Mouse (Mus musculus): ENCODE data around the gene Plekha7. TPM values are rescaled to one million over a fixed set of nuclear protein-coding genes. Genes with fewer than 3 reads are reported as not detected.
A peak's percentile ranks its signal among the peaks of the same experiment; 100 is the strongest.
"Not testable (repeated sequence)": the region's sequence is repeated elsewhere in the genome, so short reads cannot be mapped to it uniquely, and the experiment has no call there.

Plekha7 gene
- polyA plus RNA-seq, 1 experiment from 2014 or later: 9.7 TPM

DNA sequence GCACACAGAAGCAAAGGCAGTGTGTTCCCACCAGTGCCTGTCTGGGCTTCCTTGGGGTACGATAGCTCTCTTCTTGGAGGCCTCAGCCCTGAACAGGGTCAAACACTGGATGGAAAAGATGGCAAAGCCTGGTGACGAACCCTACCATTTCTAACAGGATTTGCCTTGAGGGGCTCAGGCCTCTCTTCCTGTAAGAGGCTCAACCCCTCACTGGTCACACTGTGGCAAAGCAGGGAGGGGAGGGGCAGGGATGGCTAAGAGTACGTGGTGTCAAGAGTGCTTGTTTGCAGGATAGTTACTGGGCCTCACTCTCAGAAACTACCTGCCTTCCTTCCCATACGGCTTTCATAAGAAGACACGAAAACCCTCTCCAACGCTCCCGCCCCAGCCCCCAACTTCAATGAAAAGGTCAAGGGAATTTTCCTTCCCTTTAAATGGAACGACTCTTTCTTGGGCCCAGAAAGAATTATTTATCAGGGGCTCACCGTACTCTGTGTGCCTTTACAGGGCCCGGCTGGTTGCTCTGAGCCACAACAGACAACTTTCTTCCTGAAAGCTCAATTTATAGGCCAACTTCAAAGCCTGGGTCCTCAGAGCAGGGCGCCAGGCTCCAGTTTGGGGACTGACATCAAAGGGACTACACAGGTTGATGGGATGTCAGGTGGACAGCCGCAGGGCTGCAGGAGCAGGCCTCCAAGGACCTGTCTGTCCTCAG is 192.8 kb downstream of the Plekha7 start:
- no peak for ATAC-seq (ENCODE audit: low FRiP score, low read depth)
- Histone ChIP-seq H3K27ac (no peak overlapping the region), H3K4me2 (replicated peaks) (no peak overlapping the region), H3K9me3 (0 out of 2 replicates have a peak, but pooled peaks cover 4% of the 10 kb centered on the region), H3K27me3 (no peaks in the 10 kb centered on the region), H3K36me3 (no peaks in the 10 kb centered on the region), H3K4me1 (0 out of 2 replicates have a peak, but pooled peaks cover 4% of the 10 kb centered on the region), H3K9ac (no peak overlapping the region), H3K4me3 (no peak overlapping the region)
- 32% methylated on average over 12 of the region's 12 CpGs for WGBS

DNA sequence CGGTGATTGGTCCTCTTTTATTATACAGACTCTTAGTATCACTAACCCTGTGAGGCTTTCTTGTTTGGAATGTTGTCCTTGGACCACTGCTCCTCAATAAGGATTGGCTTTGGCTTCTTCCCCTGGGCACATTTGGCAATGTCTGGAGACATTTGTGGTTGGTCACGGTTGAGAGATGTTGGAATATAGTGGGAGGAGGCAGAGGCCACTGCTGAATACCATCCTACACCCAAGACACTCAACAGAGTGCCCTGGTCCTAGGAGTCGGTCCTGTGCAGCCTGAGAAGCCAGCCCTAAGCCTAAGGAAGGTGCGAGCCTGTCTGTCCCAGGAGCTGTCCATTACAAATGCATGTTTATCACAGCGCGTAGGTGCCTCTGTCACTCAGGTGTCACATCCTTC is 196.6 kb downstream of the Plekha7 start:
- no peak overlapping the region for H3K4me2 ChIP-seq (replicated peaks)
- 0 out of 2 replicates have a peak, but pooled peaks cover 4% of the 10 kb centered on the region for H3K4me1 ChIP-seq
- 89% methylated on average over 6 of the region's 6 CpGs for WGBS
- ATAC-seq (ENCODE audit: low FRiP score, low read depth): no peak
- H3K9me3 ChIP-seq: no peaks in the 10 kb centered on the region
- H3K27ac ChIP-seq: no peak overlapping the region
- peaks cover 18% of the 10 kb centered on the region for H3K36me3 ChIP-seq
- no peaks in the 10 kb centered on the region for H3K27me3 ChIP-seq
- no peak overlapping the region for H3K9ac ChIP-seq
- no peak overlapping the region for H3K4me3 ChIP-seq

DNA sequence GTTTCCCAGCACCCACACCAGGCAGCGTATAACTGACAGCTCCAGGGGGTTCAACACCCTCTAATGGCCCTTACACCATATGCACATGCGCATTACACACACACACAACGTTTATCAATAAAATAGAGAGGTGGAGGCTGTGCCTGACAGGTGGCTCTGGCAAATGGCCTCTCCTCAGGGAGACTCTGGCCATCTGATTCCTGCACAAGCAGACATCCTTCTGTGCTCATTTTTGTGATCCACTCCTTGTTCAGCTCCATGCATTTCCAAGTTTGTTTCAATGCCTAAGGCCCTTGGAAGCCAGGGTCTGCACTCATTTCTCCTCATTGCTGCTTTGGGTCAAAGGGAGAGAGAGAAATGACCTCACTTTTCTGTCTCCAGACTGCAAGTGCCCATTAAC is 197.5 kb downstream of the Plekha7 start:
- 69% methylated on average over 3 of the region's 3 CpGs for WGBS
- Histone ChIP-seq H3K4me3 (no peak overlapping the region), H3K36me3 (peaks cover 26% of the 10 kb centered on the region), H3K4me1 (0 out of 2 replicates have a peak, but pooled peaks cover 3% of the 10 kb centered on the region), H3K9me3 (no peaks in the 10 kb centered on the region), H3K9ac (no peak overlapping the region), H3K27ac (no peak overlapping the region), H3K27me3 (no peaks in the 10 kb centered on the region), H3K4me2 (replicated peaks) (no peak overlapping the region)
- ATAC-seq (ENCODE audit: low FRiP score, low read depth): no peak

DNA sequence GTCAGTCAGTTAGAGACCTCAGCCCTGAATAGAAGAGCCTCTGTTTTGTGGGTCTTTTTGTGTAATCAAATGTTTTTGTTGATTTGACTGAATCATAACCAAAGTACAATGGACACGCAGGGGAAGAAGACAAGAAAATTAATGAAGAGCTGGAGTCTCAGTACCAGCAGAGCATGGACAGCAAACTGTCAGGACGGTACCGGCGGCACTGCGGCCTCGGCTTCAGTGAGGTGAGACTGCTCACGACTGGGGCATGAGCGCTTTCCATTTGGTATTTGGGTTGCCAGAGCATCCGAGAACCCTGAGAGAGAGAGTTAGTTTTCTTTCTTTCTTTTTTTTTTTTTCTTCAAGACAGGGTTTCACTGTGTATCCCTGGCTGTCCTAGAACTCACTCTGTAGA is 205.1 kb downstream of the Plekha7 start:
- ATAC-seq (ENCODE audit: low FRiP score, low read depth): no peak
- H3K4me3 ChIP-seq: no peak overlapping the region
- no peak overlapping the region for H3K9ac ChIP-seq
- H3K27me3 ChIP-seq: no peaks in the 10 kb centered on the region
- no peak overlapping the region for H3K27ac ChIP-seq
- peaks cover 77% of the 10 kb centered on the region for H3K36me3 ChIP-seq
- H3K4me1 ChIP-seq: no peaks in the 10 kb centered on the region
- no peaks in the 10 kb centered on the region for H3K9me3 ChIP-seq
- no peak overlapping the region for H3K4me2 ChIP-seq (replicated peaks)
- 95% methylated on average over 9 of the region's 9 CpGs for WGBS

DNA sequence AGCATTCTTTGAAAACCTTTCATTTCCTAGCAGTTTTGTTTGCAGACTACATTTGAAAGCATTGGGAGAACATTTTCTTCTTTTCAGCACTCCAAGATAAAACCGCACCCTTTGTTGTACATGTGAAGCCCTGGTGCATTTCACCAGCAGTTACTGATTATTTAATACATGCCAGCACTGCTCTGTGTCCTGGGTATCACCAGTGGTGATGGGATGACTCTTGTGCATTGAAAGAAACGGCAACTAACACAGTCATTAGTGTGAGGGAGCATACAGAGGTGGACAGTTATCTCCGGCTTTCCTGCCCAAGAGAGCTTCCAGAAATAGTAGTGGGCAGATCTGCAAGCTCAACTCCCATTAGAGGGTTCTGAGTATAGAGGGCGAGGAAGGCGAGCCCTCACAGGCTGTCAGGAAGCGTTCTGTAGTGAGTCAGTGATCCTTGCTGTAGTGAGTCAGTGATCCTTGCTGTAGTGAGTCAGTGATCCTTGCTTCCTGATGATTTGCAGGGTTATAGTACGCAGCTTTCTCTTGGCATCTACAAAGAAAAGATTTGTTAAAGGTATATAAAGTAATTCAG is 208.1 kb downstream of the Plekha7 start:
- Histone ChIP-seq H3K9ac (no peak overlapping the region), H3K4me3 (no peak overlapping the region), H3K4me1 (peaks cover 9% of the 10 kb centered on the region), H3K27me3 (no peaks in the 10 kb centered on the region), H3K27ac (no peak overlapping the region), H3K4me2 (replicated peaks) (no peak overlapping the region), H3K36me3 (peaks cover 48% of the 10 kb centered on the region), H3K9me3 (no peaks in the 10 kb centered on the region)
- no peak for ATAC-seq (ENCODE audit: low FRiP score, low read depth)
- WGBS: 93% methylated on average over 7 of the region's 7 CpGs

DNA sequence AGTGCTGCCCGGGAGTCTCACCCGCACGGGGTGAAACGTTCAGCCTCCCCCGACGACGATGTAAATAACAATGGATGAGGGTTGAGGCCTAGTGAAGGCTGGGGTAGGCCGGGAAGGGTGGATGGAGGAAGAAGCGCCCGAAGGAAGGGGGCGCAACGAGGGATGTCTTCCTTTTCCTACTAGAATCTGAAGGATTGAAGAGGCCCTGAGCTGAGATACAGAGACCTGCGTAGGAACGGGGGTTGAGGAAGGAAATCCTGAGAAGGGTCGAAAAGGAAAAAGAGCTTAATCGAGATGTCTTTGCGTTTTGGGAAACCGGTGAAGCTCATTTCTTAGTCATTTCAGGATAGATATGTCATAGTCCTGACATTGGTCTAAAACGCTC is 214.7 kb downstream of the Plekha7 start:
- Histone ChIP-seq H3K4me2 (replicated peaks) (peak overlapping the region; percentile 86), H3K9ac (peak overlapping the region; percentile 88), H3K9me3 (no peaks in the 10 kb centered on the region), H3K36me3 (no peaks in the 10 kb centered on the region; the same call in 1 of the 2 replicates), H3K27me3 (no peaks in the 10 kb centered on the region), H3K27ac (peak overlapping the region; percentile 92), H3K4me1 (peaks cover 19% of the 10 kb centered on the region), H3K4me3 (peak overlapping the region; percentile 71)
- under 1% methylated on average over 19 of the region's 19 CpGs for WGBS
- peak; percentile 89 for ATAC-seq (ENCODE audit: low FRiP score, low read depth)

DNA sequence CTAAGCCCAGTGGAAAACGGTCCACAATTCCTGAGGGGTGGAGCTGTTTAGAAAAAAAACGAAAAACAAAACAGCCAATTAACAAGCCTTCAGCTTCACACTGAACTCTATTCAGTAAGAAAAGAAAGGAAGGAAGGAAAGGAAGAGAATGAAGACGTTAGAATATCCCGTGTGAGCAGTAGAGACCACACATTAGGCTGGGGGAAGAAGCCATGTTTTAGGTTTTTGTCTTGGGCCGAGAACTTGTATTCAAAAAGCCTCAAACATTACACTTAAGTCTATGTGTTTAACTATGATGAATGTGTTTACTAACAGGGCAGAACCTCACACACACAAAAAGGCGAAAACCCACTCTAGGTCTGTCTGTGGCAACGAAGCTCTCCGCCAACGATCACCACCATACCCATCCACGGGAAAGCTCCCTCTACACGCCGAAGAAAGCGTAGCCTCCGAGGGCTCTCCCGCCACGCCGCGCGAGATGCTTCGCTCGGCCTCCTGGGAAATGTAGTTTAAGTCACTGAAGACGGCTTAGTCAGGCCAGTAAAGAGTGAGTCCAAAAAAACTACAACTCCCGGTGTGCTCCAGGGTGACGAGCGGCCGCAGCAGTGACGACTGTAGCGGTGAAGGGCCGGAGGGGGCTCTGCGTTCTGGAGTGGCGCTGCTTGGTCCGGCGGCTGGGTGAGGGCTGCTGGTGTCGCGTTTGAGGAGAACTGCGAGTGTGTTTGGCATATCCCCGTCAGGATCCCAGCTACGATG is 215.3 kb downstream of the Plekha7 start:
- H3K4me3 ChIP-seq: peak overlapping the region; percentile 71
- no peaks in the 10 kb centered on the region for H3K27me3 ChIP-seq
- peak overlapping the region; percentile 86 for H3K4me2 ChIP-seq (replicated peaks)
- H3K9ac ChIP-seq: peak overlapping the region; percentile 88
- WGBS: under 1% methylated on average over 38 of the region's 38 CpGs
- ATAC-seq (ENCODE audit: low FRiP score, low read depth): peak; percentile 100
- H3K9me3 ChIP-seq: no peaks in the 10 kb centered on the region
- H3K36me3 ChIP-seq: no peaks in the 10 kb centered on the region; the same call in 1 of the 2 replicates
- peaks cover 19% of the 10 kb centered on the region for H3K4me1 ChIP-seq
- peak overlapping the region; percentile 92 for H3K27ac ChIP-seq

DNA sequence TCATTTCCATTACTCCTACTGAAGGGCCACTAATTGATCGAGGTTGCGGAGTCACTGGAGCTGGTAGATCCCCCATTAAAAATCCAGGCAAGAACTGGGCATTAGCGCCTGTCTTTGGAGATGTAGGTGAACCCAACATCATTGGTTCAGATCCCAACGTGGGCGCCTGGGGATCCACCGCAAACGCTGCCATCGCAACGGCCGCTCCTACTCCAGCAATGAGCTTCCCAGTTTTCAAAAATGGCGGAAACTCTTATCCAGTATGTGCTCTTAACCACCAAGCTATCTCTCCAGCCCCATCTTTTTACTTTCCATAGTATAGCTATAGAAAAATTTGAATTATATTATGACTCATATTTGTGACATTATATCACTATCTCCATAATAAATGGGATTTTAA is 223.8 kb downstream of the Plekha7 start, which contains the start of gene Gm4353:
Gene Gm4353 (minus strand): TSS at position 270 of the 400 bp plus-strand sequence.
- not testable (repeated sequence) for H3K4me2 ChIP-seq (replicated peaks); H3K27me3 ChIP-seq; H3K9ac ChIP-seq; H3K27ac ChIP-seq; H3K4me1 ChIP-seq; H3K4me3 ChIP-seq; H3K36me3 ChIP-seq; ATAC-seq (ENCODE audit: low FRiP score, low read depth); H3K9me3 ChIP-seq
- 97% methylated on average over 11 of the region's 11 CpGs for WGBS

Other genes with a start within 250 kb of the Plekha7 start
- gene Gm4353, start 223.7 kb downstream of the Plekha7 start, polyA plus RNA-seq (2015; fragmentation: Nextera tagmentation; extraction: Ambion mirVana): 1.6 and 1.7 TPM in 2 replicates
- 761 and 830 TPM in 2 replicates for gene Rps13, start 25.8 kb upstream of the Plekha7 start, polyA plus RNA-seq (2015; fragmentation: Nextera tagmentation; extraction: Ambion mirVana)
- gene Pik3c2a, start 135.1 kb upstream of the Plekha7 start, polyA plus RNA-seq (2015; fragmentation: Nextera tagmentation; extraction: Ambion mirVana): 28.0 and 29.8 TPM in 2 replicates
- gene Nucb2, start 196.0 kb upstream of the Plekha7 start, polyA plus RNA-seq (2015; fragmentation: Nextera tagmentation; extraction: Ambion mirVana): 16.9 and 18.1 TPM in 2 replicates

All from limb, embryonic 13.5 days (tissue).